Mouse (Mus musculus) lung, postnatal 0 days (tissue): ENCODE measurements around the gene Cdc6. TPM values are rescaled to one million over a fixed set of nuclear protein-coding genes. Genes with fewer than 3 reads are reported as not detected.

ENCODE experiments used
- ATAC-seq: fragments of 200-750 bp; cut with Nextera tagmentation; 2 replicates; pipeline ENCODE4 v1.8.0; 2017; ENCODE audit warnings: moderate library complexity
- DNase-seq: peaks from one replicate; pipeline ENCODE4 v3.0.0-alpha.2; 2016; ENCODE audit warnings: low spot score
- H3K27ac ChIP-seq: fragments of 300-500 bp; sonication (generic); 2 replicates; pipeline ENCODE4 v1.5.1; 2014; ENCODE audit warnings: antibody characterized with exemption, mild to moderate bottlenecking, low read length, mixed read lengths
- H3K27me3 ChIP-seq: fragments of 300-500 bp; sonication (generic); replicated peaks from 2 replicates; pipeline ENCODE4 v1.6.1; 2014; ENCODE audit warnings: low read length, mixed read lengths; ENCODE audit not compliant: insufficient read depth
- H3K36me3 ChIP-seq: fragments of 300-500 bp; sonication (generic); 2 replicates; pipeline ENCODE4 v1.6.1; 2014; ENCODE audit warnings: low read length, mixed read lengths; ENCODE audit not compliant: insufficient read depth
- H3K4me1 ChIP-seq: fragments of 300-500 bp; sonication (generic); 2 replicates; pipeline ENCODE4 v1.6.1; 2014; ENCODE audit warnings: antibody characterized with exemption, low read depth, low read length, mixed read lengths; ENCODE audit not compliant: insufficient read depth
- H3K4me2 ChIP-seq: fragments of 300-500 bp; sonication (generic); replicated peaks from 2 replicates; pipeline ENCODE4 v1.6.1; 2014; ENCODE audit warnings: low read depth, mild to moderate bottlenecking, low read length, moderate library complexity, mixed read lengths
- H3K4me3 ChIP-seq: fragments of 300-500 bp; sonication (generic); 2 replicates; pipeline ENCODE4 v1.5.1; 2014; ENCODE audit warnings: low read depth, low read length
- H3K9ac ChIP-seq: fragments of 300-500 bp; sonication (generic); replicated peaks from 2 replicates; pipeline ENCODE4 v1.6.1; 2014; ENCODE audit warnings: low read depth, mild to moderate bottlenecking
- H3K9me3 ChIP-seq: fragments of 300-500 bp; sonication (generic); 2 replicates; pipeline ENCODE4 v1.6.1; 2016; ENCODE audit warnings: low read length, mixed read lengths
- CTCF ChIP-seq: IDR thresholded peaks from 2 replicates; pipeline ENCODE4 v1.5.1; 2016; ENCODE audit warnings: antibody characterized with exemption, mild to moderate bottlenecking
- EP300 ChIP-seq: IDR thresholded peaks from 2 replicates; pipeline ENCODE4 v1.6.1; 2016; ENCODE audit warnings: antibody characterized with exemption, mild to moderate bottlenecking, control low read depth
- whole genome bisulfite sequencing: fragments of 180-500 bp; shearing (Covaris S2); extraction: QIAGEN DNeasy Blood & Tissue Kit; methylation state at CpG from one replicate; pipeline ENCODE4 v1.1.7; 2014; 5-methylcytosine and 5-hydroxymethylcytosine counted together
- polyA plus RNA-seq: library from polyadenylated mRNA; unstranded; fragments of >200 nt; fragmentation: Nextera tagmentation; extraction: Ambion mirVana; gene quantifications from 2 replicates; pipeline ENCODE4 v1.2.1, GENCODE M21; 2015

Cdc6 gene
- polyA plus RNA-seq, 1 experiment from 2014 or later, result 2.6 TPM

- 99% methylated on average over 4 of the region's 4 CpGs for whole genome bisulfite sequencing
Observed at GRCm38 (mm10) chr11:98889077-98889476, 18.5 kb upstream of the Cdc6 start.

GRCm38 (mm10) chr11:98889977-98890376, 17.6 kb upstream of the Cdc6 start:
- Histone ChIP-seq H3K4me3 (no peak overlapping the region), H3K36me3 (peaks cover 56% of the 10 kb centered on the region), H3K9me3 (no peaks in the 10 kb centered on the region), H3K27me3 (no peaks in the 10 kb centered on the region), H3K9ac (no peak overlapping the region), H3K4me2 (no peak overlapping the region), H3K4me1 (no peaks in the 10 kb centered on the region), H3K27ac (no peak overlapping the region)
- no peak for TF ChIP-seq EP300
- TF ChIP-seq CTCF, result no peak
- ATAC-seq, result no peak
- DNase-seq, result no peak
- WGBS, result 84% methylated on average over 5 of the region's 5 CpGs

More at GRCm38 (mm10) chr11:98889077-98889476, 18.5 kb upstream of the Cdc6 start:
- no peak overlapping the region for H3K9ac ChIP-seq
- no peaks in the 10 kb centered on the region for H3K9me3 ChIP-seq
- no peak overlapping the region for H3K4me3 ChIP-seq
- DNase-seq (no peak), ATAC-seq (no peak)
- no peak overlapping the region for H3K4me2 ChIP-seq
- no peaks in the 10 kb centered on the region for H3K27me3 ChIP-seq
- peaks cover 55% of the 10 kb centered on the region for H3K36me3 ChIP-seq
- TF ChIP-seq EP300 (no peak), CTCF (no peak)
- H3K27ac ChIP-seq, result no peak overlapping the region
- H3K4me1 ChIP-seq, result no peaks in the 10 kb centered on the region

- Histone ChIP-seq H3K27ac (no peak overlapping the region), H3K36me3 (peaks cover 65% of the 10 kb centered on the region), H3K27me3 (no peaks in the 10 kb centered on the region), H3K4me2 (no peak overlapping the region), H3K9me3 (no peaks in the 10 kb centered on the region), H3K9ac (no peak overlapping the region), H3K4me1 (no peaks in the 10 kb centered on the region), H3K4me3 (no peak overlapping the region)
- TF ChIP-seq CTCF (no peak), EP300 (no peak)
- WGBS, result 40% methylated on average over 5 of the region's 5 CpGs
- DNase-seq (no peak), ATAC-seq (peak; percentile 40; the same call in 1 of the 2 replicates)
Observed at GRCm38 (mm10) chr11:98892426-98892825, 15.2 kb upstream of the Cdc6 start.

GRCm38 (mm10) chr11:98900529-98901125, 7.0 kb upstream of the Cdc6 start:
- Histone ChIP-seq H3K4me2 (no peak overlapping the region), H3K9ac (no peak overlapping the region), H3K27ac (no peak overlapping the region), H3K4me3 (no peak overlapping the region), H3K9me3 (no peaks in the 10 kb centered on the region), H3K27me3 (no peaks in the 10 kb centered on the region), H3K36me3 (peaks cover 29% of the 10 kb centered on the region), H3K4me1 (0 out of 2 replicates have a peak, but pooled peaks cover 6% of the 10 kb centered on the region)
- DNase-seq (no peak), ATAC-seq (no peak)
- TF ChIP-seq EP300 (no peak), CTCF (no peak)
- 56% methylated on average over 12 of the region's 12 CpGs for whole genome bisulfite sequencing

GRCm38 (mm10) chr11:98902621-98903245, 4.9 kb upstream of the Cdc6 start:
- peak overlapping the region; percentile 12; the same call in 1 of the 2 replicates for H3K27ac ChIP-seq
- no peaks in the 10 kb centered on the region for H3K9me3 ChIP-seq
- no peak for TF ChIP-seq EP300
- no peak for TF ChIP-seq CTCF
- WGBS, result 40% methylated on average over 10 of the region's 10 CpGs
- ATAC-seq (0 out of 2 replicates have a peak, but pooled peaks have one; percentile 15), DNase-seq (no peak)
- H3K4me1 ChIP-seq, result 0 out of 2 replicates have a peak, but pooled peaks cover 6% of the 10 kb centered on the region
- H3K27me3 ChIP-seq, result no peaks in the 10 kb centered on the region
- no peak overlapping the region for H3K9ac ChIP-seq
- peaks cover 12% of the 10 kb centered on the region; the same call in 1 of the 2 replicates for H3K36me3 ChIP-seq
- no peak overlapping the region for H3K4me2 ChIP-seq
- H3K4me3 ChIP-seq, result no peak overlapping the region

GRCm38 (mm10) chr11:98904577-98904976, 3.0 kb upstream of the Cdc6 start:
- Histone ChIP-seq H3K9me3 (no peaks in the 10 kb centered on the region), H3K4me3 (no peak overlapping the region), H3K4me2 (no peak overlapping the region), H3K4me1 (0 out of 2 replicates have a peak, but pooled peaks cover 6% of the 10 kb centered on the region), H3K36me3 (peaks cover 9% of the 10 kb centered on the region; the same call in 1 of the 2 replicates), H3K27me3 (no peaks in the 10 kb centered on the region), H3K27ac (peak overlapping the region; percentile 80), H3K9ac (no peak overlapping the region)
- TF ChIP-seq EP300, result no peak
- TF ChIP-seq CTCF, result no peak
- DNase-seq, result no peak
- ATAC-seq, result no peak
- 28% methylated on average over 2 of the region's 2 CpGs for WGBS
